Mouse (Mus musculus): Measurements from ENCODE around the gene Fam217a.

Fam217a gene

GRCm38 (mm10) chr13:34924210-34924609 is at the start of gene Fam217a, which contains the start of gene 4933417A18Rik:
Gene Fam217a (minus strand): TSS chr13:34924310.
Gene 4933417A18Rik (plus strand): TSS chr13:34924409.
- 88% methylated on average over 4 of the region's 4 CpGs for WGBS

GRCm38 (mm10) chr13:34973770-34974169 is 49.7 kb upstream of the Fam217a start:
- 60% methylated on average over 1 of the region's 1 CpGs for WGBS

- WGBS = 74% methylated on average over 1 of the region's 1 CpGs
These were observed 49.0 kb upstream of the Fam217a start for GRCm38 (mm10) chr13:34973149-34973548.

- 86% methylated on average over 9 of the region's 9 CpGs for WGBS
These were observed 41.5 kb upstream of the Fam217a start for GRCm38 (mm10) chr13:34965647-34966046.

DNA sequence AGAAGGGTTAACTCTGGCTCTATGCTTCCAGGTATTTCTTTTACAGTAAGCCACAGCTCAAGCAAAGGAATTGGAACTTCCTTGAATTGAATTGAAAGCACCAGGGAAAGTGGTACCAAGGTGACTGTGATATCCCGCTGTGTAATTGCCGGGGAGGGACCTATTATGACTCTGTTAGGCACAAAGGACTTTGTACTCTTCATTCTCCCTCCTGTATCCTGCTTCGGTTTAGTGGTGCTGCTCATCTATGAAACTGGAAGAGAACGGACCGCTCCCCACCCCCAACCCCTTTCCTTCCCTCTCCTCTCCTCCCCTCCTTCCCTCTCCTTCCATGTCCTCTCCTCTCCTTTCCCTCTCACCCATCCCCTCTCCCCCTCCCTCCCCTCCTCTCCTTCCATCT is 40.8 kb upstream of the Fam217a start:
- WGBS = 32% methylated on average over 5 of the region's 5 CpGs

DNA sequence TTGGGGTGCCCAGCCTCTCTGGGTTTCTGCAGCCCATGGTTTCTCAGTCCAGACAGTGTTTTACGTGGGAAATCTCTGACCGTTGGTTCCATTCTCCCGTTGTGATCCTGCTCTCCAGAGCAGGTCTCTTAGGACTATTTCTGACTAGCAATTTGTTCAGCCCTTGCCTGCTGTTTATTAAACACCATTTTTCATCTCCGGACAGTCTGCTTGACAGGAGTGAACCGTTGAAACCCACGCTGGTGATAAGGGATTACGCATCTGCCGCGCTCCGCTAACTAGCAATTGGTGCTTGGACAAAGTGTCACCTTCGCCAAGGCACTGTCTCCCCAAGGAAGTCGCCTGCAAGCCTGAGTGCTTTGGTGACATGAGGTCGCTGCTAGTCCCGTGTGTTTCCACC is 40.3 kb upstream of the Fam217a start:
- WGBS = 10% methylated on average over 14 of the region's 14 CpGs

DNA sequence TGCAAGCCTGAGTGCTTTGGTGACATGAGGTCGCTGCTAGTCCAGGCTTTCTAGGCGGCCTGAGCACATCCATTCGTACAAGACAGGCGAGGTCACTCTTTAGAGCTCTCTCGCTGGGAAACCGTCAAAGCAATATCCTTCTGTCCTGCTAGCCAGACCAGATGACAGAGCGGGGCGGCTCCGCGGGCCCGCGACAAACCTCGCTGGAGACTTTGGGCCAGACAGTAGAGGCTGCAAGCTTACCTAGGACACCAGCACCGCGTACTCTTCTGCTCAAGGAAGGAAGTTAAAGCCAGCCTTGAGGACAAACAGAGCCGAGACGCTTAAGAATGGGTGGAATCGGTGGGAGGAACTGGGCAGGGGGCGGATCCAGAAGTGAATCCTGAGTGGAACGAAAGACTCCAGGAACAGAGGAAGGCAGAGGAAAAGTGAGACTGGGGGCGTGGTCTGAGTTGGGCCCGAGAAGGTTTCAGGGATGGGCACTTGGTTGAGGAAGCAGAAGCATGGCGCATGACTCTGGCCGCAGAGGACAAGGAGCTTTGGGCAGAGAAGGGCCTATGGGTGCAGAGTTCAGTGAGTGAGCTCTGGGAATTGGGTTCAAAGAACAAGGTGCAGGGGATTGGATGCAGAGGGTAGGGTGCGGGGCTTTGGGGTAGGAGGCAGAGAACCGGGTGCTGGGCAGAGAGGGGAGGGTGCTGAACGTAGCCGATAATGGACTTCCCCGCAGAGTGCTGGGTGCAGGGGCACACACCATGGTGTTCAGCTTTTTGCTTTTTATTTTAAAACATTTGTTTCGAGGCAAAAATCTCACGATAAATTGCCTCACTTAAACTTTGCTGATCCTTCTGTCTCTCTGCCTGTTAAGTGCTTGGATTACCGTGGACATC is 39.6 kb upstream of the Fam217a start, which contains the start of gene Eci3:
TSS of gene Eci3 (minus strand) at position 300 of the 887 bp plus-strand sequence.
- 7% methylated on average over 32 of the region's 32 CpGs for WGBS

GRCm38 (mm10) chr13:34960996-34961770 is 37.1 kb upstream of the Fam217a start:
- 96% methylated on average over 4 of the region's 4 CpGs for WGBS

DNA sequence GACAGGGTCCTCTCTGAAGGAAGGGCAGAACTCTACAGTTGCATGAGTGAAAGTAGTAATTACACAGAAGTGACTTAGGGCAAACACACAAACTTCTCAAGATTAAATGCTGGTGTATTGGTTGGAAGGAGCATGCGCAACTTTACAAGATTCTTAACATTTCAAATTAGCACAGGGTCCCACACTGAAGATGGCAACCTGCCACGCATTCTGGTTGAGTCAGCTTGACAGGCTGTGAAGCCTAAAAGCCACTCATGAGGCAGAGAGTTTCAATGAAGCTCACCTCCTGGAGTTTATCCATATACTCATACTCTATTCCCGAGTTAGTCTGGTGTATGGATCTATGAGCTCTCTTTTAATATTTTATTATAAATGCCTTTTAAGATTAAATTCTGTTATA is 34.0 kb upstream of the Fam217a start:
- WGBS = 75% methylated on average over 3 of the region's 3 CpGs

- 86% methylated on average over 4 of the region's 4 CpGs for WGBS
These were observed 32.8 kb upstream of the Fam217a start for GRCm38 (mm10) chr13:34956901-34957300.

DNA sequence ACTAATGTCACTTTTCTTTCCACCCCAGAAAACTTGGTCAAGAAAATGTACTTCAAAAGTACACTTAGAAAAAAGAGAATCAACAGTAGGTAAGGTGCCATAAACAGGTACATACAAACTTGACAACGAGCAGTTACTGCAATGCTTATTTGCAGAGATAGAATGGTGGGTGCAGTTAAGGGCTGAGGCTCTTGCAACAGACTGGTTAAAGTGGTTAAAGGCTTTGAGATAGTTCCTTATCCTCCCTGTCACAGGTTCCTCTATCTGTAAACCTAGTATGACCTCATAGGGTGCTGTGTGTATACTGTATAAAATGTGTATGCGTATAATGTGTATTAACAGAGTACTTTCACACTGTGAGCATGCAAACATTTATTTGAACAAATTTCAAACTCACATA is 27.3 kb upstream of the Fam217a start:
- WGBS = 94% methylated on average over 2 of the region's 2 CpGs

- 58% methylated on average over 10 of the region's 10 CpGs for WGBS
These were observed 11.0 kb upstream of the Fam217a start for GRCm38 (mm10) chr13:34934931-34935644.

GRCm38 (mm10) chr13:34916520-34917167 is 7.5 kb downstream of the Fam217a start:
- 43% methylated on average over 37 of the region's 37 CpGs for WGBS

DNA sequence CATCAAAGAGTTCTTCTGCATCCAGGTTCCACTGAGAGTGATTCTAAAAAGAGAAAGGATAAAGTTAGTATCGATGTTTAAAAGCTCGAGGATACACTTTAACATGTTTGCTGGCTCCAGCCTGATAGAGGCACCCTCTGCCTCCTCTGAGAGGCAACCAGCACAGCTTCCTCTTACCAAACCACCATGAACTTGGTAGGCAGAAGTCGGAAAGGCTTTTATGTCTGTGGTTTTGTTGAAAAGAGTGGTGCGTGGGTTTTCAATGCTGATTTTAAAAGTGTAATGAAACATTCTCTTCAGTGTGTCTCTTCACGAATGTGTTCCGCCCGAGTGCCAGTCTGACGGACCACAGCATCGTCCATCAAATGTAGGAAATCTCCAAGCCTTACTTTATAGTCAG is 9.5 kb downstream of the Fam217a start:
- 67% methylated on average over 9 of the region's 9 CpGs for WGBS

DNA sequence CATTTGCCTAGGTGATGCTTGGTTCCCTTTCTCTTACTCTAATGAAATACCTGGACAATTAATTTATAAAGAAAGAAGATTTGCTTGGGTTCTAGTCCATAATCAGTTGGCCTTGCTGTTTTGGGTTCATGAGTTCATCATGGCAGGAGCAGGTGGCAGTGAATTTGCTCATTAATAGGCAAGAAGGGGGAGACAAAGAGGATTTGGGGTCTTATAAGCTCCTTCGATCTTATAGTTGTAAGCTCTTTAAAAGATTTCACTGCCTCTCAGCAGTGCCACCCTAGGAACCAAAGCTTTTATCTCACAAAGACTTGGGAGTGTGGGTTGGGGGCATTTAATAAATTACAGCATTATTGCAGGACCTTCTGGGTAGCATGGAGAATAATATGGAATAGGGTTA is 31.2 kb downstream of the Fam217a start:
- WGBS = 72% methylated on average over 1 of the region's 1 CpGs

- WGBS = 2% methylated on average over 3 of the region's 3 CpGs
These were observed 47.6 kb downstream of the Fam217a start for GRCm38 (mm10) chr13:34876481-34876880.

GRCm38 (mm10) chr13:34875741-34876445 is 48.2 kb downstream of the Fam217a start:
- WGBS = under 1% methylated on average over 43 of the region's 50 CpGs

DNA sequence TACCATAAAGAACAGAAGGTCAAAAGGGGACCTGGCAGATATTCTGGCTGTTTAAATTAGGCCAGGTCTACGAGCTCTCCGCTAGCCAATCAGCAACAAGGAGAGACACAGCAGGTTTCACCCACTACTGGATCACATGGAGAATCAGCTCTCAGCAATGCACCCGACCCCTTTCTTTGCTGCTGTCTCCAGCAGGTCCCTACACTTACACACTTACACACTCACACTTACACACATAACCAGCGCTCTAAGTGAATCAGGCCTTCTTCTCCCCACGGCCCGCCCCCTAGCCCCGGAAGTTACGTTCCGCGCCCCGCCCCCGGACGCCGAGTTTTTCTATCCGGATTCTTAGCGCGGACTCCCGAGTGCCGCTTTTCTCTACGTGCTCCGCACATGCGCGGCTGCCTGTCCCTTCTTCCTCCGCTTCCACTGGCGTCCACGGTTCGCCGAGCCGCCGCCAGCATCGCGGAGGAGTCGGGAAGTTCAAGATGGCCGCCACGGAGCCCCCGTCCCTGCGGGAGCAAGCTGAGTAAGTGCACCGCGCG is 48.9 kb downstream of the Fam217a start, which contains the start of gene Prpf4b:
TSS of gene Prpf4b (plus strand) at position 137 of the 545 bp plus-strand sequence.
- WGBS = under 1% methylated on average over 40 of the region's 40 CpGs

DNA sequence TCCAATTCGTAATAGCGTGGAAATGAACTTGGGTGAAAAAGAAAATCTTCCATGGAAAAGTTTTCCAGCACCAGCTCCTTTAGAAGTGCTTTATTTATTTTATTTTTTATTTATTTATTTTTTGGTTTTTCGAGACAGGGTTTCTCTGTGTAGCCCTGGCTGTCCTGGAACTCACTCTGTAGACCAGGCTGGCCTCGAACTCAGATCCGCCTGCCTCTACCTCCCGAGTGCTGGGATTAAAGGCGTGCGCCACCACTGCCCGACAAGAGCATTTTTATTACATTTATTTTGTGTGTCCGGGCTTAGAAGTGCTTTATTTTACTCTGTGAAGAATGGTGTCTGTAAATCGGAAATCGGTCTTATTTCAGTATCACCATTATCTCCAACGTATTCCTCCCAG is 49.4 kb downstream of the Fam217a start:
- WGBS = 11% methylated on average over 13 of the region's 13 CpGs
